Mouse (Mus musculus) MEL-GATA-1-ER (cell line): ENCODE measurements at regions not wholly inside any gene's neighbourhood (a gene's known extent, or its start where the extent isn't known, plus 50 kb on each side); places are given as distances from the start of the nearest gene placed in this dataset.
A peak's percentile ranks its signal among the peaks of the same experiment; 100 is the strongest.

ENCODE experiments used
- DNase-seq: peaks from one replicate; pipeline ENCODE4 v3.0.0-alpha.2; 2012; ENCODE audit warnings: low read depth; ENCODE audit errors: extremely low read depth

GRCm38 (mm10) chr6:143620583-143620982, 453.6 kb downstream of the Etnk1 start:
- DNase-seq, result no peak

DNA sequence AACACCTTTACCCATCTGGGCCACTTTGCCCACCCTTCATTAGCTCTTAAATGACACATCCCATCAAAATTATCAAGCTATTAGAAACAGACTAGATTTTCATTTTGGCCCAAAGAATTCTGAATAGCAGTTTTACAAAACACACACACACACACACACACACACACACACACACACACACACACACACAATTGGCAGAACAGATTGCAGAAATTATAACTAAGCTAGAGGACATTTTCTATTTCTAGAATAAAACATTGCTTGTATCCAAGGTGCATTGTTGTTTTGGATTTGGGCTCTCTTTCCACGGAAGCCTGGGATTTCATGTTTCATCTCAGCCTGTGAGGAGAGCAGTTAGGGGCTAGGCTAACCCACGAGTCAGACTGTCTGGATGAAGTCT, 455.1 kb downstream of the Etnk1 start:
- no peak for DNase-seq

DNA sequence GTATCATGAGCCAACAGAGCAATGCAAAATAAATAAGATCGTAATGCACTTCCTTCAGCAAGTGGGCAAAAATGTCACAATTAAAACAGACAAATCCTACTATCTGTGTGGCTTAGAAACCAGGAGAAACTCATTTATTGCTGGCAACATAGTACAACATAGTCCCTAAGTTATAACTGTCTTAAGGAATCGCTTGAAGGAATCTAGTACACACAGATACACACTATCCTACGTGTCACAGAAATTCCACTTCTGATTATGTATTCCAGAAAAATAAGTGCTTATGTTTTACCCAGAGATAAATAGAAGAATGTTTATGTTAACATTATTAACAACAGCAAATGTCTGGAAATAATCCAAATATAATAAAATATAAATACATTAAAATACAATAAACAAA, 457.9 kb downstream of the Etnk1 start:
- no peak for DNase-seq

DNA sequence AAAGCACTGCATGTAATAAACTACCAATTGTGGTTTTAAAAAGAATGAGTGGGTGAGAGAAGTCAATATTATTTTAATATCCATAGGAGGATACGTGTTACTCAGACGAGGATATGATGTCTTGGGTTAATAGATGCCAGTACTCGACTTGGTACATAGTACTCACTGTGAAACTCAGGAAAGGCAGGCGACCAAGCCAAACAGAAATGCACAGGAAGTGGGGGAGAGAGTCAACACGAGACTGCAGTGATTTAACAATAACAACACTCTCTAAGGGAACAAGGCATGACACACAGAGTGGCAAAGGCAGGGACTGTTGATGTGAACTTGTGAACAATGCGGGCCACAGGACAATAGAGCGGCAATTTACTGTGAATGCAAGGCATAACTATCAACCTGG, 464.6 kb downstream of the Etnk1 start:
- no peak for DNase-seq

GRCm38 (mm10) chr6:143633710-143634109, 466.7 kb downstream of the Etnk1 start:
- DNase-seq, result no peak

DNA sequence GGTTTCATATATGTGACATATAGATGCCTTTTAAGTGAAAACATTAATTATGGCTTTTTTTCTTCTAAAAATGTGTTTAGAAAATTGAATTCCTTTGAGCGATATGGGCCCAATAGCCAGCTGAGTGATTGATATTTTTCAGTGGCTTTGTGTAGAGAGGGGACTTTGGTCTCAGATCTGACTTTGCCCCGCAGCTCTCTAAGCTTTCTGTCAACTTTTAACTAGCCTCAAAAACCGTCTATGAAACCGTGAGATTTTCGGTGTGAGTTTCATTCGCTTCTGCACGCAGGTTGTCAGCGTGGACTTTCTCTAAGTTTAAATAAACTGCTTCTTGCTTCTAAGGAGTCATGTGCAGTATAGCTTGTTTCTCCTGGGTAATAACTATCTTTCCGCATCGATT, 467.3 kb downstream of the Etnk1 start:
- no peak for DNase-seq

DNA sequence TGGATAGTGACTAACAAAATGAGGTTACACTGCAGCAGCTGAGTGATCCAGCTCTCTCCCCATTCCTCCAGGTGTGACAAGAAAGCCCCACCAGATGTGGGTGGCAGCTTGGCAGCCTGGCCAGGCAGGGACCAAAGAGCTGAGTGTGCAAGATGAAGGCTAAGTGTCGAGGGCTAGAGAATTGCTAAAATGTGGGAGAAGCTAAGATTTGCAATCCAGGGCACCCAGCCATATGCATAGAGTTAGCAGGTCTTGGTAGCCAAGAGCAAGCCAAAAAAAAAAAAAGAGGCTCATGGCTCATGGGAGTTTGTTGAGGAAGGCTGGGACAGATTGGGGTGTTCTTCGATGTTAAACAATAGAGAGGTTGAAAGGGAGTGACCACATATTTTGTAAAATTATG, 468.0 kb downstream of the Etnk1 start:
- no peak for DNase-seq

DNA sequence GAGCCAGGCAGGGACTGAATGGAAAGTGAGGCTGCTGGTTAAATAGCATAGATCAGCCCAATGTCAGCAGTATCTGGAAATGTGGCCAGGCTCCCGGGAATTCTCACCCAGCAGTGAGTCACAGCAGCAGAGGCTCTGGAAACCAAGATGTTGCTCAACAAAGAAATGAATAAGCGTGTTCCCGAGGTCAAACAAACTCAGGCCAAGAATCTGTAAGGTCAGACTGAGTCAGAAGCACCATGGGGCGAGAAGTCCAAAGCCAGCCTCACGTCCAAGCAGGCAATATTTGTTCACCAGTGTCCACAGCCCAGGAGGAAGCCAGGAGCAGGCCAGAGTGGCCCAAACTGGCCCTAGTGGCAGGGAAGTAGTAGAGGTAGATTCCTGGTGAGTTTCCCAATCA, 473.6 kb downstream of the Etnk1 start:
- DNase-seq, result no peak

GRCm38 (mm10) chr6:143642052-143642451, 475.0 kb downstream of the Etnk1 start:
- DNase-seq, result no peak

DNA sequence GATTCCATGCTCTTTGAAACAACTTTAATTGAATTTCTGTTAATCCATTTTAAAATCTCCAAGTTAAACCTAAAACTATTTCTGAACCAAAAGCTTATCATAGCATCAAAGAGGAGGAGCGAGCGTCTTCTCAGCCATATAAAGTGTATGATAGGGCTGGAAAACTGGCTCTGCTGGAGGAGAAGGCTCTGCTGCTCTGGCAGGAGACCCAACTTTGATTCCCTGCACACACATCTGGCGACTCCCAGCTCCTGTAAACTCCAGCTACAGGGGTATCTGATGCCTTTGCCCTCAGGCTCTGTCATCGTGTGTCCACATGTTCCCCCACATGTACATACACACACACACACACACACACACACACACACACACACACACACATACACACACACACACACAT, 479.0 kb downstream of the Etnk1 start:
- DNase-seq, result no peak

- no peak for DNase-seq
These were observed 481.5 kb downstream of the Etnk1 start for GRCm38 (mm10) chr6:143648501-143648900.

- DNase-seq, result no peak
These were observed 489.6 kb downstream of the Etnk1 start for GRCm38 (mm10) chr6:143656576-143656975.

DNA sequence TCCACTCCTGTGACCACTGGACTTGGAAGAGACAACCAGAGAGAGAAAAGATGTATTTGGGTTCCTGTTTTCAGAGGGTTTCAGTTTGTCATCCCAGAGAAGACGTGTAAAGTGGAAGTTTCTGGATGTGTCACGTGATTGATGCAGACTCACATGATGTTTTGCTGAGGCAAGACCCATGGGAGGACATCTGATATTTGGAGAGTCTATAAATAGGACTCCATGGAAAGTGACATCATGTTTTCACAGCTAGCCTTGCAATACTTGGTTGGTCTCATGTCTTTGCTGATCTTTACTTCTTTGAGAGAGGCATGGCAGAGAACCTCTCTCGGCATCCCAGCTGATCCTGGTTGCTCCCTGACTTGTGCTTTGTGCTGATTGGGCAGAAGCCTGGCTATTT, 493.8 kb downstream of the Etnk1 start:
- DNase-seq, result no peak

DNA sequence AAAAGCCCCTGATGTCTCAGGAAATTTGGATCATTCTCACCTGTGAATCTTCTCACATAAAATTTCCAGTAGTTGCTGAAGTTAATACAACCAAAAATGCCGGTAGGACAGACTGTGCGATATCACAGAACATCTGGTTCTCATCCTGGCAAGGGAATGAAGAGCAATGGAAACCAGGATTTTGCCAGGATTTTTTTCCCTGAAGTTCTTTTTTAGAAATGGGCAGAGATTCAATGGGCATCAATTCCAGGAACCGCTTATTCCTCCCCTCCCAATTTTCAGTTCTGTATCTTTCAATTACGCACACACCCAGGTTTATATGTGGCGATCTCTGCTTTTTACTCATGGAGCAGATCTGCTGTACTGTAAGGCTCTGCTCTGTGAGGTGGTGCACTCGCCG, 496.3 kb downstream of the Etnk1 start:
- DNase-seq, result no peak

DNA sequence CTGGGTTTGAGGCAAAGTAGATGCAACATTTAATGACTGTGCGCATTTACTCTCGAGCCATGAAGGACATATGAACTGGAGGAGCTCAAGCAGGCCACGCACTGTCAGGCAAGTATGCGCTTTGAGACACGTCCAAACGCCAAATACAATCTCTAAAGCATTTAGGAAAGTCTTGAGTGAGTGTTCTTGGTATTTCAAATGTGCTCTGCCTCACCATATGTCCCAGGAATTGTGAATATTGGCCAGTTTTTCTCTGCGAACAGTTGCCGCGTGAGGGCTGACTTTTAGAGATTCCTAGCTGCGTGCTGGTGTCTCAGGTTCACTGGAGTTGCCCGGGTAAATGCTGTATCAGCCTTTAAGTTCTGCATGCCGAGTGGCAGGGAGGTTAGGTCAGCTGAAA, 498.4 kb downstream of the Etnk1 start:
- DNase-seq, result no peak

DNA sequence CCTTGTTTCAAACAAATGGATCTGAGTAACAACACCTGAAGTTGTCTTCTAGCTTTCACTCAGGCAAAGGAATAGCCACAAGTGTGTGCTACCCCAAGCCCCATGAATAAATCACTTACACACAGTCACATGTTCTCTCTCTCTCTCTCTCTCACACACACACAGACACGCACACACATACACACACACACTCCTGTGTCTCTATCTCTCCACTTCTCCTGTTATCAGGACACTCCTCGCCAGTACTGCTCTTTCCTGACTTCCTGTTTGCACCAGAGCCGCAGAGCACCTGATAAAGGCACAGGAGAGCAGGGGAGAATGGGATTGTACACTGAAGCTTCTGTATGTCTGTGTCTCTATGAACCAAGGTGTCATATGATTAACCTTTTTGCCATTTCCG, 501.5 kb downstream of the Etnk1 start:
- no peak for DNase-seq

- no peak for DNase-seq
These were observed 502.6 kb downstream of the Etnk1 start for GRCm38 (mm10) chr6:143669446-143670130.

GRCm38 (mm10) chr6:143690131-143690530, 523.1 kb downstream of the Etnk1 start:
- no peak for DNase-seq

- no peak for DNase-seq
These were observed 523.8 kb downstream of the Etnk1 start for GRCm38 (mm10) chr6:143690866-143691265.

- peak; percentile 0 for DNase-seq
These were observed 531.0 kb downstream of the Etnk1 start for GRCm38 (mm10) chr6:143697997-143698396.

DNA sequence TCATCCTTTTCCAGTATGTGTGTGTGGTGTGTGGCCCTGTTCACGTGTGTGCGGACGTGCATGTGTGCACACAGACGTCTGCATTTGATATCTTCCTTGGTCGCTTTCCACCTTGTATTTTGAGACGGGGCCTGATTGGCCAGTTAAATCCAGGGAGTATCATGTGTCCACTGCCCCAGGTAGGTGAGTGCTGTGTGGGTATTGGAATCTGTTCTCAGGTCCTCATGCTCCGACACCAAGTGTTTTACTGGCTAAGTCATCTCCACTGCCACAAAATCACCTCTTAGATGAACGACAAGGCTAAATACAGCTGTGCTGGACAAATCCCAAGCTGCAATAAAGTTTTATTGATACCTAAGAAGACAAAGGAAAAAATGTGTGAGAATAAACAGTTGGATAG, 537.0 kb downstream of the Etnk1 start:
- no peak for DNase-seq

GRCm38 (mm10) chr6:143706451-143706850, 539.4 kb downstream of the Etnk1 start:
- no peak for DNase-seq

DNA sequence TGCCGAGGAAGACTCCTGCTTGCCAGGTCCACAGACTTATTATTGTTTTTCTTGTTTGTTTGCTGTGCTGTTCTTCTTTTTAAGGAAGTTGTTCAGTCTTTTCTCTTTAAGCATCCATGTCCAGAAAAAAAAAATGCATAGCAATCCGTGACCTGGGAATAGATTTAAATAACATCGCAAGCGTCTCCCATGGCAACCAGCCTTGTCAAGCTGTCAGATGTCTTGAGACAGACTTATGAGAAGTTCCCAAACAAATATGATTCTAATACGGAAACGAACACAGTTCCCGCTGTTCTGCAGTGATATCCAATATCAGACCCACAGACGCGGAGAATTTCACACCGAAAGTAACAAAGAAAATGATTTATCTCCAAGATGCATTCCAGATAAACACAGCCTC, 547.4 kb downstream of the Etnk1 start:
- DNase-seq, result no peak

- no peak for DNase-seq
These were observed 583.1 kb downstream of the Etnk1 start for GRCm38 (mm10) chr6:143750074-143750473.
